Mouse (Mus musculus) bone marrow macrophage, adult 2 months (primary cell): ENCODE measurements around the gene Smbd1. TPM values are rescaled to one million over a fixed set of nuclear protein-coding genes. Genes with fewer than 3 reads are reported as not detected.

Experiments used
- H3K27ac ChIP-seq: 2 replicates; pipeline ENCODE4 v1.5.1; 2012; ENCODE audit warnings: low read depth, low read length; ENCODE audit not compliant: insufficient read depth
- H3K4me1 ChIP-seq: 2 replicates; pipeline ENCODE4 v1.6.1; 2012; ENCODE audit warnings: low read length; ENCODE audit not compliant: control insufficient read depth, insufficient read depth
- H3K4me3 ChIP-seq: 2 replicates; pipeline ENCODE4 v1.5.1; 2012; ENCODE audit warnings: mild to moderate bottlenecking, low read length, moderate library complexity; ENCODE audit not compliant: insufficient read depth
- CTCF ChIP-seq: IDR thresholded peaks from 2 replicates; pipeline ENCODE4 v1.5.1; 2012; ENCODE audit warnings: low read depth, mild to moderate bottlenecking, low read length, moderate library complexity
- POLR2A ChIP-seq: IDR thresholded peaks from 2 replicates; pipeline ENCODE4 v1.6.1; 2012; ENCODE audit warnings: mild to moderate bottlenecking, low read depth, low read length, borderline replicate concordance
- polyA plus RNA-seq: library from polyadenylated mRNA; stranded (reverse); fragments of >200 nt; gene quantifications from 2 replicates; pipeline ENCODE4 v1.2.4, GENCODE M21; 2012; ENCODE audit not compliant: missing spikeins, insufficient read depth, insufficient read length

The Smbd1 gene
- polyA plus RNA-seq, 1 experiment = not detected

GRCm38 (mm10) chr16:32815160-32815605 lies 4.9 kb upstream of the Smbd1 start:
- Histone ChIP-seq H3K4me3 (no peak overlapping the region), H3K4me1 (peaks cover 6% of the 10 kb centered on the region), H3K27ac (no peak overlapping the region)
- TF ChIP-seq POLR2A (no peak), CTCF (no peak)

DNA sequence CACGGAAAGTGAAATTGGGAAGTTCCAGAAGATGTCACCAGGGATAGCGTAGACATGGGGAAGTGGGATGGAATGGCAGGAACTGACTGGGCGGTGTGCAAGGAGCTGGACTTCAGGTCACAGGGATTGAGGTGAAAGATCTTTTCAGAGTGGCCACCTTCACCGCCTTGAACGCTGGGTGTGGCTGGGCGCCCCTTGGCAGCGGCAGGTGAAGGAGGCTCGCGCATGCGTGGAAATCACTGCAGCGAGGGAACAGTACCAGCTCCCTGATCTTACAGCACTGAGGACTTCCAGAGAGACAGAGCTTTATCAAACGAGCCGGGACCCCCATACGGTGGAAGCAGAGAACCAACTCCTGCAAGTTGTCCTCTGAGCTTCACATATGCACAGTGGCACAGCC lies 4.3 kb upstream of the Smbd1 start:
- no peak for TF ChIP-seq CTCF
- Histone ChIP-seq H3K4me3 (no peak overlapping the region), H3K4me1 (peaks cover 6% of the 10 kb centered on the region), H3K27ac (no peak overlapping the region)

DNA sequence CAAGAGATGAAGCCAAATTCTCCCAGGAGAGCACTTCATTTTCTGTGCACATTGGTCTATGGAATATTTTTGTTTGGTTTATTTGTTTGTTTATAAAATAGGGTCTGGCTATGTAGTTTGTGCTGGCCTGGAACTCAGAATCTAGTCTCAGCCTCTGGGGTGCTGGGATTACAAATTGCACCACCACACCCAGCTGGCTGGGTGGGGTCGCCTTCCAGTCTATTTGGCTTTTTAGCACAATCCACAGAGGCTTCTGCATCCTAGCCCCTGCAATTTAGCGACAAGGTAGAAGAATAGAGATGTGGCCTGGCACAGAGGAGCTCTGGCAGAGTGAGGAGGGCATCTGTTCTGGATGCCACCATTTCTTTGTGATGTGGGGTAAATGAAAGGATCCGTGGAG lies 3.5 kb upstream of the Smbd1 start:
- no peak overlapping the region for H3K4me3 ChIP-seq
- H3K27ac ChIP-seq = no peak overlapping the region
- TF ChIP-seq POLR2A (no peak), CTCF (no peak)
- peaks cover 6% of the 10 kb centered on the region for H3K4me1 ChIP-seq

GRCm38 (mm10) chr16:32813362-32813761 lies 3.1 kb upstream of the Smbd1 start:
- Histone ChIP-seq H3K27ac (no peak overlapping the region), H3K4me1 (peaks cover 6% of the 10 kb centered on the region), H3K4me3 (peak overlapping the region; percentile 24)
- no peak for TF ChIP-seq POLR2A
- no peak for TF ChIP-seq CTCF

DNA sequence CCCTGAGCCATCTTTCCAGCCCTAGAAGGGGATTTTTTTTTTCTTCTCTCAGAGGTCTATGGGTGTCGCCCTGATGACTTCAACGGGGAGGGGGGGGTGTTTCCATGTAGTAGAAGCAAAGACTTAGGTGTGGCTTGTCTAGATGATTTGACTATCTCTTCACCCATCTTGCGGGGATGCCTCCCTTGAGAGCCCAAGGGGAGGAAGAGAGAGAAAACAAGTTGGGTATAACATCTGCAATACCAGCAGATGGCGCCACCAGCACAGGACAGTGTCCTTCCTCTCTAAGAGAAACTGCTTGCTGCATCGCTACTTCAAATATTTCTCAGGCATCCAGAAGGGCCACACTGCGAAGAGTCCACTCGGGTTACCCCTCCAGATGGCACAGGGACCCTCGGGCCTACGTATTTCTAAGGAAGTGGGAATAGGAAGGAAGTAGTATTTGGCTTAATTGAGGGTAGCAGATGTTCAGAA lies 2.6 kb upstream of the Smbd1 start:
- TF ChIP-seq POLR2A (no peak), CTCF (peak; percentile 72)
- Histone ChIP-seq H3K4me1 (peaks cover 6% of the 10 kb centered on the region), H3K27ac (no peak overlapping the region), H3K4me3 (peak overlapping the region; percentile 24)

- Histone ChIP-seq H3K4me1 (peaks cover 18% of the 10 kb centered on the region), H3K4me3 (no peak overlapping the region), H3K27ac (no peak overlapping the region)
- no peak for TF ChIP-seq POLR2A
- no peak for TF ChIP-seq CTCF
These were observed 2.7 kb downstream of the Smbd1 start for GRCm38 (mm10) chr16:32807408-32808185.

GRCm38 (mm10) chr16:32805151-32805550 lies 5.1 kb downstream of the Smbd1 start:
- H3K27ac ChIP-seq = no peak overlapping the region
- H3K4me1 ChIP-seq = peaks cover 18% of the 10 kb centered on the region
- TF ChIP-seq CTCF = no peak
- no peak for TF ChIP-seq POLR2A
- no peak overlapping the region for H3K4me3 ChIP-seq

DNA sequence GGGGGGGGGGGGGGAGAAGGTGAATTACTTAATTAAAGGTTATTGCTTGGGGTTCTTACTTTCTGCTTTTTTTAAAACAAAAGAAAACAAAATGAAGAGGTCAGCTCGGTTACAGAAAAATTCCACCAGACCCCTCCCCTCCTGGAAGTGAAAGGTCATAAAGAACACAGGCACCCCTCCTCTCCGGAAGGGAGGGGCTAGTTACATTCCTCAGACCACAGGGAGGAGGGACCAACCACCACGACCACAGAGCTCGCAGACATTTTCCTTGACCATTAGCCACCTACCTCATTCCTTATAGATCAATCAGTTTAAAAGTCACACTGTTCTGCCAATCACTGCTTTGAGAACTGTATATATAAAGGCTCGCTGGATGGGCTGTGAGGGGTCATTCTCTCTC lies 6.4 kb downstream of the Smbd1 start:
- no peak for TF ChIP-seq CTCF
- no peak overlapping the region for H3K4me3 ChIP-seq

DNA sequence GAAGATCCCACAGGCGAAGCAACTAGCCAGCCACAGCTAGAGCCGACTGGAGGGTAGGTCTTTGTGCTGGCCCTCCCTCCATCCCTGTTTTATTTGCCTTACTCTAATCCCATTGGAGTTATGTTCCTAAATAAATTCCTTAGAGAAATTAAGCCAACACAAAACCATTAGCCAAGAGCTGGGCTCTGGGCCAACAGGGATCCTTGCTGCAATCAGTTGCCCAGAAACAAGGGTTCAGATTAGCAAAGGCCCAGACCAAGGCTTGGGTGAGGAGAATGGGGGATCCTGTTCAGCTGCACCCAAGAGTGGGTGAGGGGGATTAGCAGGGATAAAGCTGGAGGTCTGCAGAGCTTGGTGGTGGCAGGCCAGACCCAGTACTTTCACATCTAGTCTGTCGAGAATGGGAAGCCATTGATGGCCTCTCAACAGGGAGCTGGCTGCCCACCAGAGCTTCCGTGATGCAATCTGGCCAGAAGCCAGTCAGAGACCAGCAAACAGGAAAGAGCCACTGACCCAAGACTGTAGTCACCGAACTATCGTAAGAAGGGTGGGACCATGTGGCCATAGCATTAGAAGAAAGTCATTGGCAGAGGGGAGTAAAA lies 6.9 kb downstream of the Smbd1 start:
- no peak overlapping the region for H3K4me3 ChIP-seq
- H3K27ac ChIP-seq = no peak overlapping the region
- peaks cover 22% of the 10 kb centered on the region for H3K4me1 ChIP-seq
- no peak for TF ChIP-seq CTCF
- no peak for TF ChIP-seq POLR2A

More for the DNA sequence above, 6.4 kb downstream of the Smbd1 start:
- H3K27ac ChIP-seq = no peak overlapping the region
- H3K4me1 ChIP-seq = peaks cover 18% of the 10 kb centered on the region

GRCm38 (mm10) chr16:32797426-32797689 lies 12.9 kb downstream of the Smbd1 start, which contains the start of gene Muc20:
Muc20 (minus strand) TSS chr16:32797435.
- Histone ChIP-seq H3K4me3 (no peak within 1 kb of the TSS), H3K27ac (no peak within 1 kb of the TSS), H3K4me1 (peaks cover 4% of the 10 kb centered on the region; the same call in 1 of the 2 replicates)
- TF ChIP-seq CTCF (no peak), POLR2A (no peak)
